Mouse (Mus musculus): ENCODE results near the gene L3mbtl2. TPM values are rescaled to one million over a fixed set of nuclear protein-coding genes. Genes with fewer than 3 reads are reported as not detected.

Gene L3mbtl2
- polyA plus RNA-seq (2015; fragmentation: Nextera tagmentation; extraction: Ambion mirVana), result 20.9 and 23.5 TPM in 2 replicates

GRCm38 (mm10) chr15:81663697-81664561 lies at the start of gene L3mbtl2:
Gene L3mbtl2 (plus strand): TSS chr15:81663889.
- H3K27ac ChIP-seq, result no peak within 1 kb of the TSS
- ATAC-seq (ENCODE audit: low FRiP score, low read depth), result peak; percentile 98
- WGBS, result under 1% methylated on average over 55 of the region's 55 CpGs

GRCm38 (mm10) chr15:81649516-81650455 lies 13.9 kb upstream of the L3mbtl2 start:
- no peaks in the 10 kb centered on the region for H3K4me1 ChIP-seq
- H3K4me2 ChIP-seq (replicated peaks), result no peak overlapping the region
- no peak for ATAC-seq (ENCODE audit: low FRiP score, low read depth)
- no peak overlapping the region for H3K4me3 ChIP-seq
- 91% methylated on average over 8 of the region's 8 CpGs for WGBS
- H3K27me3 ChIP-seq, result no peaks in the 10 kb centered on the region
- H3K9me3 ChIP-seq, result peaks cover 5% of the 10 kb centered on the region; the same call in 1 of the 2 replicates
- H3K36me3 ChIP-seq, result peaks cover 78% of the 10 kb centered on the region
- H3K9ac ChIP-seq, result no peak overlapping the region
- H3K27ac ChIP-seq, result no peak overlapping the region

More at GRCm38 (mm10) chr15:81663697-81664561, at the start of gene L3mbtl2:
- Histone ChIP-seq H3K4me2 (replicated peaks) (peak within 1 kb of the TSS; percentile 85), H3K9ac (peak within 1 kb of the TSS; percentile 78), H3K36me3 (peaks cover 21% of the 10 kb centered on the region), H3K4me3 (peak within 1 kb of the TSS; percentile 91), H3K4me1 (peaks cover 9% of the 10 kb centered on the region), H3K9me3 (no peaks in the 10 kb centered on the region), H3K27me3 (no peaks in the 10 kb centered on the region)

- Histone ChIP-seq H3K4me3 (no peak overlapping the region), H3K4me1 (no peaks in the 10 kb centered on the region), H3K27ac (no peak overlapping the region), H3K4me2 (replicated peaks) (no peak overlapping the region), H3K36me3 (peaks cover 70% of the 10 kb centered on the region), H3K9me3 (peaks cover 5% of the 10 kb centered on the region; the same call in 1 of the 2 replicates), H3K9ac (no peak overlapping the region), H3K27me3 (no peaks in the 10 kb centered on the region)
- 91% methylated on average over 7 of the region's 7 CpGs for WGBS
- no peak for ATAC-seq (ENCODE audit: low FRiP score, low read depth)
These were observed 13.1 kb upstream of the L3mbtl2 start for GRCm38 (mm10) chr15:81650636-81651035.

DNA sequence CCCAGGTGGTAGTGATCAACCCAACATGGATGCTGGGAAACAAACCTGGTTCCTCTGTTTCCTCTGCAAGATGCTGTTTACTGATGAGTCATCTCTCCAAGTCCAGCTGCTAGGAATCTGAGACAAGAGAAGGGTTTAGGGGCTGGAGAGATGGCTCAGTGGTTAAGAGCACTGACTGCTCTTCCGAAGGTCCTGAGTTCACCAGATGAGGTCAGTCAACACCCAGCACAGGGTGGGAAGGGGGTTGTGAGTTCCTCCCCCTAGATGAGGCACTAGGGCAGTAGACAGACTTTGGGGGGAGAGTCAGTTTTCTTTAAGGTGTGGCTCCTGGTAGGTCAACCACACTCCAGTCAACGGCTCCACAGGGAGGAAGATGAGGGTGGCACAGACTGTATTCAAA lies 2.0 kb upstream of the L3mbtl2 start:
- no peaks in the 10 kb centered on the region for H3K9me3 ChIP-seq
- WGBS, result 88% methylated on average over 2 of the region's 2 CpGs

GRCm38 (mm10) chr15:81663281-81663680 lies 408 bp upstream of the L3mbtl2 start:
- Histone ChIP-seq H3K9me3 (no peaks in the 10 kb centered on the region), H3K9ac (no peak overlapping the region), H3K27ac (no peak overlapping the region), H3K36me3 (peaks cover 15% of the 10 kb centered on the region), H3K4me1 (peaks cover 9% of the 10 kb centered on the region), H3K4me2 (replicated peaks) (peak overlapping the region; percentile 85), H3K27me3 (no peaks in the 10 kb centered on the region), H3K4me3 (peak overlapping the region; percentile 91)
- ATAC-seq (ENCODE audit: low FRiP score, low read depth), result no peak
- WGBS, result 64% methylated on average over 10 of the region's 10 CpGs

More for the DNA sequence above, 2.0 kb upstream of the L3mbtl2 start:
- Histone ChIP-seq H3K4me2 (replicated peaks) (no peak overlapping the region), H3K27ac (no peak overlapping the region), H3K4me1 (peaks cover 9% of the 10 kb centered on the region), H3K4me3 (no peak overlapping the region), H3K27me3 (no peaks in the 10 kb centered on the region), H3K36me3 (no peaks in the 10 kb centered on the region), H3K9ac (no peak overlapping the region)
- no peak for ATAC-seq (ENCODE audit: low FRiP score, low read depth)

DNA sequence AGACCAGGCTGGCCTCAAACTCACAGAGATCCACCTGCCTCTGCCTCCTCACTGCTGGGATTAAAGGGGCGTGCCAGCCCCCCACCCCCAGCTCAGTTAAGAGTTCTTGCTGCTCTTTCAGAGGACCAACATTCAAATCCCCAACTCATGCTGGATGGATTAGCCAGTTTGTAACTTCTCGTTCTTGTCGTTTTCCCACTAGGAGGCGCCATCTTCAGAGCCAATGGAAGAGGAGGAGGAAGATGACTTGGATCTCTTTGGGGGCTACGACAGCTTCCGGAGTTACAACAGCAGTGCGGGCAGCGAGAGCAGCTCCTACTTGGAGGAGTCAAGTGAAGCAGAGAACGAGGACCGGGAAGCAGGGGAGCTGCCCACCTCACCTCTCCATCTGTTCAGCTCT lies 3.3 kb downstream of the L3mbtl2 start:
- H3K36me3 ChIP-seq, result peaks cover 42% of the 10 kb centered on the region
- H3K9ac ChIP-seq, result no peak overlapping the region
- no peaks in the 10 kb centered on the region for H3K9me3 ChIP-seq
- H3K27ac ChIP-seq, result no peak overlapping the region
- no peaks in the 10 kb centered on the region for H3K27me3 ChIP-seq
- no peak overlapping the region for H3K4me3 ChIP-seq
- H3K4me1 ChIP-seq, result peaks cover 9% of the 10 kb centered on the region
- no peak overlapping the region for H3K4me2 ChIP-seq (replicated peaks)
- WGBS, result 86% methylated on average over 10 of the region's 10 CpGs
- no peak for ATAC-seq (ENCODE audit: low FRiP score, low read depth)

DNA sequence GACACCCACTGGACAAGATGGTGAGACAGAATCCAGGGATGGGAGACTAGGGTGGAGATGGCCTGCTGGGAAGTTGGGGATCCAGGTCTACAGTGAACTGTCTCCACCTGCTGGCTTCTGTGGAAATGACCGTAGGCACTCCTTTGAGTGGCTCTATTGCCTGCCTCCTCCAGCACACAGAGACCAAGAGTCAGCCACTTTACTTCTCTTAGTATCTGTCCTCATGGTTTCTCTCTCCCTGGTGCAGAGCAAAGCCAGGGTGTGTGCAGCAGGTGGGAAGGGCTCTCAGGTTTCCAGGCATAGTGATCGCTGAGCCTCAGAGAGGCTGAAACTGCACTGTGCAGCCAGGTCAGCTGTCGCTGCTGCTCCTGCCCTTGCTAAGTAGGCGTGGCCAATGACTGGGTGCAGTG lies 6.5 kb downstream of the L3mbtl2 start:
- peaks cover 65% of the 10 kb centered on the region for H3K36me3 ChIP-seq
- no peak overlapping the region for H3K27ac ChIP-seq
- ATAC-seq (ENCODE audit: low FRiP score, low read depth), result peak; percentile 64; the same call in 1 of the 2 replicates
- H3K4me2 ChIP-seq (replicated peaks), result no peak overlapping the region
- no peak overlapping the region for H3K4me3 ChIP-seq
- H3K4me1 ChIP-seq, result peaks cover under 1% of the 10 kb centered on the region; the same call in 1 of the 2 replicates
- no peak overlapping the region for H3K9ac ChIP-seq
- 78% methylated on average over 4 of the region's 4 CpGs for WGBS
- no peaks in the 10 kb centered on the region for H3K27me3 ChIP-seq
- H3K9me3 ChIP-seq, result no peaks in the 10 kb centered on the region

GRCm38 (mm10) chr15:81676637-81677036 lies 12.9 kb downstream of the L3mbtl2 start:
- Histone ChIP-seq H3K27me3 (no peaks in the 10 kb centered on the region), H3K4me1 (no peaks in the 10 kb centered on the region), H3K36me3 (peaks cover 73% of the 10 kb centered on the region), H3K27ac (no peak overlapping the region), H3K4me2 (replicated peaks) (no peak overlapping the region), H3K9ac (no peak overlapping the region), H3K9me3 (no peaks in the 10 kb centered on the region), H3K4me3 (no peak overlapping the region)
- 88% methylated on average over 3 of the region's 3 CpGs for WGBS
- ATAC-seq (ENCODE audit: low FRiP score, low read depth), result no peak

- no peaks in the 10 kb centered on the region for H3K27me3 ChIP-seq
- no peaks in the 10 kb centered on the region for H3K4me1 ChIP-seq
- H3K9me3 ChIP-seq, result no peaks in the 10 kb centered on the region
- H3K9ac ChIP-seq, result no peak overlapping the region
- H3K4me2 ChIP-seq (replicated peaks), result no peak overlapping the region
- no peak overlapping the region for H3K27ac ChIP-seq
- WGBS, result 94% methylated on average over 4 of the region's 4 CpGs
- no peak overlapping the region for H3K4me3 ChIP-seq
- peaks cover 86% of the 10 kb centered on the region for H3K36me3 ChIP-seq
- no peak for ATAC-seq (ENCODE audit: low FRiP score, low read depth)
These were observed 16.7 kb downstream of the L3mbtl2 start for GRCm38 (mm10) chr15:81680301-81680805.

GRCm38 (mm10) chr15:81693366-81693966 lies 29.8 kb downstream of the L3mbtl2 start:
- no peak overlapping the region for H3K27ac ChIP-seq
- H3K4me3 ChIP-seq, result peak overlapping the region; percentile 69
- ATAC-seq (ENCODE audit: low FRiP score, low read depth), result peak; percentile 25; the same call in 1 of the 2 replicates
- peak overlapping the region; percentile 87 for H3K9ac ChIP-seq
- H3K4me2 ChIP-seq (replicated peaks), result peak overlapping the region; percentile 94
- H3K36me3 ChIP-seq, result peaks cover 6% of the 10 kb centered on the region
- no peaks in the 10 kb centered on the region for H3K9me3 ChIP-seq
- WGBS, result 5% methylated on average over 41 of the region's 41 CpGs
- H3K27me3 ChIP-seq, result peaks cover 43% of the 10 kb centered on the region
- peaks cover 19% of the 10 kb centered on the region for H3K4me1 ChIP-seq

Data from limb, embryonic 13.5 days (tissue).